Mouse (Mus musculus) inflammation-experienced regulatory T-cells (primary cell): Measurements from ENCODE around the gene St13. TPM values are rescaled to one million over a fixed set of nuclear protein-coding genes. Genes with fewer than 3 reads are reported as not detected.

Source experiments
- polyA plus RNA-seq, 2 experiments: library from polyadenylated mRNA; unstranded; fragments of 100-300 nt; shearing (Covaris generic); gene quantifications; one replicate each; pipeline ENCODE4 v1.2.1; 2017

St13 gene
- polyA plus RNA-seq: 100 to 1,000 TPM in 1 of 2 experiments, 10 to 100 TPM in 1; 83.1 to 116 TPM

DNA sequence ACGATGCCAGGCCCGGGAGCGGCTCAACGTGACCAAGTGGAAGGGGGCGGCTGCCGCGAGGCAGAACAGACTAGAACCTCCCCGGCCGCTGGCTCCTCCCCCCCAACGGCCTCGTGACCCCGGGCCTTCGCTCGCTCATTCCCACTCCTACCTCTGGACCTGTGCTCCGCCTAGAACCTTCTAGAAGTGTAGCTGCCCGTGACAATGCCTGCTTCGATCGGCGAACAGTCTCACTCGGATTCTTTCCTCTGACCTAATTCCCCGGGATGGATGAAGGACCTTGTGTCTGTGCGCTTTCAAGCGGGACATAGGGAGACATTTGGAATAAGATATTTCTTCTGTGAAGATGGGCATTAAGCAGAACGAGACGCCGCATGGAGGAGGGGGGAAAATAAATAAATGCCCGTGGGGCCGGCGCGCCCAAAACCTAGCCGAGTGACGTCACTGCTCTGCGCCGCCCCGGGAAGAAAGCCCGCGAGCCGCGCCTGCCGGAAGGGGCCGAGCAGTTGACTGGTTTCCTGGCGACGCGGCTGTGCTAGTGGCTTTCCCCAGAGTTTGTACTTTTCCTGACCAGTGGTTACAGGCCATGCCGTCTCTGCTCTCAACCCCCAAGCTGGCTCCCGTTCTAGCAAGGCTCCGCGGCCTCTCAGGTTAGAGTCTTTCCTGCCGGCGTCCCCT is at the start of gene St13, which contains the start of gene Xpnpep3:
TSS of gene St13 (minus strand) at position 440 of the 678 bp plus-strand sequence.
TSS of gene Xpnpep3 (plus strand) at position 501 of the 678 bp plus-strand sequence.

DNA sequence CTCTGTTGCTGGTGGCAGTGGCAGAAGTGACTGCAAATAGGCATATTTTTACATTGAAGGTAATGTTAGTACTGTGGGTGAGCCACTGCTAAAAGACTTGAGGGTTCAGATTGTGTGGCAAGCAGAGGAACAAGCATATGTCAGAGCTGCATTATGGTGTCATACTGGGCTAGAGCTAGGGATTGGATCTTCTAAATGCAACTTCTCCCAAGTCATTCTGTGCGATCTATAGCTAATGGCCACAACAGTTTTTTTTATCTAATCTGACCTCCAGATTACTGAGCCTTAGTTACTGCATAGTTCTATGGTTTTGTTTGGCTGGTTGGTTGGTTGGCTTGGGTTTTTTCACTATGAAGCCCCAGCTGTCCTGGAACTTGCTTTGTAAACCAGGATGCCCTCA is 8.3 kb upstream of the St13 start, which contains the start of gene Dnajb7:
TSS of gene Dnajb7 (minus strand) at position 101 of the 400 bp plus-strand sequence.

DNA sequence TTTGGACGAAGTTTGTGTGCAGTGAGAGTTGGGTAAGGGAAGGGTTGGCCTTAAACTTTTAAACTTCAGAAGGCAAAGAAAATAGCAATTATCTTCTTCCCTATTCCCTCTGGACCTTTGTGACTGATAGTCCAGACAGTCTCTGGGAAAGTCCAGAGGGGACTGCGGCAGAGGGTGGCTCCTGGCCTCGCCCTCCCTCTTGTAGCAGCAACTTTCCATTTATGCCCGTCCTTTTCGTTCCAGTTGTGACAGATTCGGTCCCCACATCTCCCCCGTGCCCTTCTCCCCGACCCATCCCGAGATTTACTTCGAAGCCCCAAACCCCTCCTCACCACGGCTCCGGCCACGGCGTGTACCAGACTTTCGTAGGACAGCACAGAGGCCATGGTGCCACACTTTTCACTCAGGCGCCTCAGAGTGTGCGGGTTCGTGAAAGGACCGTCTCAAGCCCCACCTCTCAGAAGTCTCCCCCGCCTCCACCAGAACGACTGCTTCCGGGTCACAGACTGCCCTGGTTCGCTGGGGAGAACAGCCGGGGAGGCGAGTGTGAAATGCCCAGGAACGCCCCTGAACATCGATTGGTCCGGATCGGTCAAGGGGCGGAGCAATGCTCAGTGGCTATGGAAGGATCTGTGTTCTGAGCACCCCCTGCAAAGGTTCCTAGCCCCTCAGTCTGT is 39.4 kb downstream of the St13 start, which contains the start of gene Slc25a17:
TSS of gene Slc25a17 (minus strand) at position 468 of the 677 bp plus-strand sequence.

Other genes with a start within 250 kb of the St13 start
- 10 to 100 TPM; 83.5 to 89.7 TPM for gene Mrtfa, start 209.3 kb downstream of the St13 start, polyA plus RNA-seq
- gene Mchr1, start 164.6 kb downstream of the St13 start, polyA plus RNA-seq: under 1 TPM in 1 of 2 experiments, not detected in 1; 0.42 TPM
- gene Slc25a17, start 39.3 kb downstream of the St13 start, polyA plus RNA-seq: 10 to 100 TPM; 56.4 to 57.0 TPM
- gene Xpnpep3, start 61 bp upstream of the St13 start, polyA plus RNA-seq: 1 to 10 TPM; 6.9 to 9.1 TPM
- gene Dnajb7, start 8.2 kb upstream of the St13 start, polyA plus RNA-seq: 1 to 10 TPM; 1.4 to 2.6 TPM
- 100 to 1,000 TPM; 304 to 319 TPM for gene Rbx1, start 66.2 kb upstream of the St13 start, polyA plus RNA-seq
- 10 to 100 TPM; 40.4 to 41.4 TPM for gene Ep300, start 185.3 kb upstream of the St13 start, polyA plus RNA-seq